Mouse (Mus musculus) heart, embryonic 14.5 days (tissue): ENCODE measurements around the gene Malrd1. TPM values are rescaled to one million over a fixed set of nuclear protein-coding genes. Genes with fewer than 3 reads are reported as not detected.

Source experiments
- ATAC-seq: fragments of 200-750 bp; cut with Nextera tagmentation; 2 replicates; pipeline ENCODE4 v1.8.0; 2017; ENCODE audit warnings: low read depth, moderate TSS enrichment; ENCODE audit not compliant: insufficient number of reproducible peaks, insufficient read depth, low FRiP score
- H3K27ac ChIP-seq, 2 experiments: fragments of 200-500 bp in 1 of 2; fragments of 300-500 bp in 1 of 2; sonication (generic) in 1 of 2; replicated peaks in 1 of 2; 2 replicates each; pipeline ENCODE4 v1.5.1; 2012 to 2014; ENCODE audit warnings: low read depth in 2 of 2, low read length in 2 of 2, control low read depth in 1 of 2, mild to moderate bottlenecking in 1 of 2, mixed read lengths in 1 of 2; ENCODE audit not compliant: control insufficient read depth in 1 of 2, insufficient read depth in 1 of 2
- H3K27me3 ChIP-seq: fragments of 300-500 bp; sonication (generic); 2 replicates; pipeline ENCODE4 v1.6.1; 2014; ENCODE audit warnings: mild to moderate bottlenecking, low read length, control low read depth; ENCODE audit not compliant: control insufficient read depth, insufficient read depth
- H3K36me3 ChIP-seq: fragments of 300-500 bp; sonication (generic); 2 replicates; pipeline ENCODE4 v1.6.1; 2014; ENCODE audit warnings: mild to moderate bottlenecking, control low read depth, low read length, mixed read lengths; ENCODE audit not compliant: control insufficient read depth, insufficient read depth
- H3K4me1 ChIP-seq, 2 experiments: fragments of 200-500 bp in 1 of 2; fragments of 300-500 bp in 1 of 2; sonication (generic) in 1 of 2; 2 replicates each; pipeline ENCODE4 v1.6.1; 2012 to 2014; ENCODE audit warnings: low read length in 2 of 2, control low read depth in 1 of 2, mixed read lengths in 1 of 2; ENCODE audit not compliant: control insufficient read depth in 2 of 2, insufficient read depth in 2 of 2
- H3K4me2 ChIP-seq: fragments of 300-500 bp; sonication (generic); 2 replicates; pipeline ENCODE4 v1.6.1; 2014; ENCODE audit warnings: mild to moderate bottlenecking, low read length
- H3K4me3 ChIP-seq, 2 experiments: fragments of 200-500 bp in 1 of 2; fragments of 300-500 bp in 1 of 2; sonication (generic) in 1 of 2; 2 replicates each; pipeline ENCODE4 v1.5.1; 2012 to 2014; ENCODE audit warnings: low read length in 2 of 2, mild to moderate bottlenecking in 2 of 2, control low read depth in 1 of 2, low read depth in 1 of 2, moderate library complexity in 1 of 2; ENCODE audit not compliant: control insufficient read depth in 1 of 2, insufficient read depth in 1 of 2
- H3K9ac ChIP-seq: fragments of 300-500 bp; sonication (generic); 2 replicates; pipeline ENCODE4 v1.6.1; 2014; ENCODE audit warnings: mild to moderate bottlenecking, low read length
- H3K9me3 ChIP-seq: fragments of 300-500 bp; sonication (generic); 2 replicates; pipeline ENCODE4 v1.6.1; 2016; ENCODE audit warnings: low read length, control low read depth; ENCODE audit not compliant: control insufficient read depth
- WGBS: fragments of 180-500 bp; shearing (Covaris S2); extraction: QIAGEN DNeasy Blood & Tissue Kit; methylation state at CpG from one replicate; pipeline ENCODE4 v1.1.7; 2014; 5-methylcytosine and 5-hydroxymethylcytosine counted together
- polyA plus RNA-seq: library from polyadenylated mRNA; unstranded; fragments of >200 nt; fragmentation: Nextera tagmentation; extraction: Ambion mirVana; gene quantifications from 2 replicates; pipeline ENCODE4 v1.2.1, GENCODE M21; 2014

Malrd1 gene
- polyA plus RNA-seq, 1 experiment from 2014 or later = not detected

- Histone ChIP-seq H3K27me3 (no peaks in the 10 kb centered on the region), H3K27ac (no peak overlapping the region), H3K4me2 (no peak overlapping the region), H3K36me3 (no peaks in the 10 kb centered on the region), H3K9me3 (no peaks in the 10 kb centered on the region), H3K4me1 (no peaks in the 10 kb centered on the region), H3K4me3 (no peak overlapping the region), H3K9ac (no peak overlapping the region)
- no peak for ATAC-seq
- 67% methylated on average over 4 of the region's 4 CpGs for WGBS
Measured at GRCm38 (mm10) chr2:16031559-16031958, 505.3 kb downstream of the Malrd1 start.

- WGBS = 55% methylated on average over 3 of the region's 3 CpGs
- H3K36me3 ChIP-seq = no peaks in the 10 kb centered on the region
- H3K27me3 ChIP-seq = no peaks in the 10 kb centered on the region
- ATAC-seq = no peak
- no peak overlapping the region for H3K27ac ChIP-seq
- no peak overlapping the region for H3K4me3 ChIP-seq
- no peak overlapping the region for H3K9ac ChIP-seq
- H3K4me2 ChIP-seq = no peak overlapping the region
- no peaks in the 10 kb centered on the region for H3K4me1 ChIP-seq
- H3K9me3 ChIP-seq = no peaks in the 10 kb centered on the region
Measured at GRCm38 (mm10) chr2:16032804-16033203, 506.5 kb downstream of the Malrd1 start.

GRCm38 (mm10) chr2:16110696-16111095 lies 584.4 kb downstream of the Malrd1 start:
- Histone ChIP-seq H3K27ac (no peak overlapping the region), H3K9ac (no peak overlapping the region), H3K4me1 (no peaks in the 10 kb centered on the region), H3K4me3 (no peak overlapping the region), H3K27me3 (no peaks in the 10 kb centered on the region), H3K36me3 (no peaks in the 10 kb centered on the region), H3K9me3 (no peaks in the 10 kb centered on the region), H3K4me2 (no peak overlapping the region)
- WGBS = 44% methylated on average over 3 of the region's 3 CpGs
- ATAC-seq = no peak

GRCm38 (mm10) chr2:16113333-16113732 lies 587.1 kb downstream of the Malrd1 start:
- Histone ChIP-seq H3K36me3 (no peaks in the 10 kb centered on the region), H3K9ac (no peak overlapping the region), H3K9me3 (no peaks in the 10 kb centered on the region), H3K27ac (no peak overlapping the region), H3K4me1 (no peaks in the 10 kb centered on the region), H3K4me3 (no peak overlapping the region), H3K4me2 (no peak overlapping the region), H3K27me3 (no peaks in the 10 kb centered on the region)
- WGBS = 69% methylated on average over 2 of the region's 2 CpGs
- no peak for ATAC-seq

- H3K4me2 ChIP-seq = no peak overlapping the region
- ATAC-seq = no peak
- H3K36me3 ChIP-seq = no peaks in the 10 kb centered on the region
- H3K9ac ChIP-seq = no peak overlapping the region
- H3K9me3 ChIP-seq = no peaks in the 10 kb centered on the region
- H3K27me3 ChIP-seq = no peaks in the 10 kb centered on the region
- no peak overlapping the region for H3K4me3 ChIP-seq
- H3K27ac ChIP-seq = no peak overlapping the region
- WGBS = 42% methylated on average over 1 of the region's 1 CpGs
- peaks cover 0 to 4% of the 10 kb centered on the region in 2 experiments; a peak in 1 of 4 replicates for H3K4me1 ChIP-seq
Measured at GRCm38 (mm10) chr2:16147999-16148398, 621.7 kb downstream of the Malrd1 start.

- Histone ChIP-seq H3K4me3 (no peak overlapping the region), H3K9ac (no peak overlapping the region), H3K27me3 (no peaks in the 10 kb centered on the region), H3K4me2 (no peak overlapping the region), H3K9me3 (no peaks in the 10 kb centered on the region), H3K27ac (no peak overlapping the region), H3K36me3 (no peaks in the 10 kb centered on the region), H3K4me1 (peaks cover 0 to 4% of the 10 kb centered on the region in 2 experiments; a peak in 1 of 4 replicates)
- no peak for ATAC-seq
Measured at GRCm38 (mm10) chr2:16152623-16153022, 626.3 kb downstream of the Malrd1 start.

GRCm38 (mm10) chr2:16163246-16163989 lies 637.1 kb downstream of the Malrd1 start:
- 76% methylated on average over 5 of the region's 5 CpGs for WGBS
- no peak for ATAC-seq
- Histone ChIP-seq H3K36me3 (no peaks in the 10 kb centered on the region), H3K27me3 (no peaks in the 10 kb centered on the region), H3K4me1 (no peaks in the 10 kb centered on the region), H3K9me3 (no peaks in the 10 kb centered on the region), H3K4me2 (no peak overlapping the region), H3K9ac (no peak overlapping the region), H3K4me3 (no peak overlapping the region), H3K27ac (no peak overlapping the region)

- H3K4me1 ChIP-seq = no peaks in the 10 kb centered on the region
- 30% methylated on average over 2 of the region's 2 CpGs for WGBS
- ATAC-seq = no peak
- no peaks in the 10 kb centered on the region for H3K36me3 ChIP-seq
- H3K4me2 ChIP-seq = no peak overlapping the region
- H3K4me3 ChIP-seq = no peak overlapping the region
- H3K9ac ChIP-seq = no peak overlapping the region
- no peak overlapping the region for H3K27ac ChIP-seq
- H3K9me3 ChIP-seq = no peaks in the 10 kb centered on the region
- no peaks in the 10 kb centered on the region for H3K27me3 ChIP-seq
Measured at GRCm38 (mm10) chr2:16168611-16169010, 642.3 kb downstream of the Malrd1 start.
